Mouse (Mus musculus) intestine, embryonic 15.5 days (tissue): Measurements from ENCODE around the gene Gvin1. TPM values are rescaled to one million over a fixed set of nuclear protein-coding genes. Genes with fewer than 3 reads are reported as not detected.
A peak's percentile ranks its signal among the peaks of the same experiment; 100 is the strongest.
"Not testable (repeated sequence)": the region's sequence is repeated elsewhere in the genome, so short reads cannot be mapped to it uniquely, and the experiment has no call there.

Experiments used
- ATAC-seq: fragments of 200-750 bp; cut with Nextera tagmentation; 2 replicates; pipeline ENCODE4 v1.8.0; 2017; ENCODE audit warnings: moderate TSS enrichment, moderate library complexity
- H3K27ac ChIP-seq: fragments of 300-500 bp; sonication (generic); 2 replicates; pipeline ENCODE4 v1.5.1; 2015; ENCODE audit warnings: mild to moderate bottlenecking, inconsistent platforms
- H3K27me3 ChIP-seq: fragments of 300-500 bp; sonication (generic); replicated peaks from 2 replicates; pipeline ENCODE4 v1.6.1; 2015; ENCODE audit warnings: inconsistent platforms
- H3K36me3 ChIP-seq: fragments of 300-500 bp; sonication (generic); 2 replicates; pipeline ENCODE4 v1.6.1; 2015; ENCODE audit warnings: inconsistent platforms
- H3K4me1 ChIP-seq: fragments of 300-500 bp; sonication (generic); replicated peaks from 2 replicates; pipeline ENCODE4 v1.6.1; 2015; ENCODE audit warnings: inconsistent platforms
- H3K4me2 ChIP-seq: fragments of 300-500 bp; sonication (generic); replicated peaks from 2 replicates; pipeline ENCODE4 v1.6.1; 2015; ENCODE audit warnings: mild to moderate bottlenecking, inconsistent platforms
- H3K4me3 ChIP-seq: fragments of 300-500 bp; sonication (generic); replicated peaks from 2 replicates; pipeline ENCODE4 v1.5.1; 2015; ENCODE audit warnings: inconsistent platforms
- H3K9ac ChIP-seq: fragments of 300-500 bp; sonication (generic); 2 replicates; pipeline ENCODE4 v1.6.1; 2015; ENCODE audit warnings: inconsistent platforms
- H3K9me3 ChIP-seq: fragments of 300-500 bp; sonication (generic); 2 replicates; pipeline ENCODE4 v1.6.1; 2016; ENCODE audit warnings: inconsistent platforms
- WGBS: fragments of 180-500 bp; shearing (Covaris S2); methylation state at CpG from one replicate; pipeline ENCODE4 v1.1.7; 2015; 5-methylcytosine and 5-hydroxymethylcytosine counted together
- polyA plus RNA-seq: library from polyadenylated mRNA; unstranded; fragments of >200 nt; fragmentation: Nextera tagmentation; extraction: Ambion mirVana; gene quantifications from 2 replicates; pipeline ENCODE4 v1.2.1, GENCODE M21; 2015

Gvin1 gene
- polyA plus RNA-seq, 1 experiment from 2014 or later: 0.58 TPM

DNA sequence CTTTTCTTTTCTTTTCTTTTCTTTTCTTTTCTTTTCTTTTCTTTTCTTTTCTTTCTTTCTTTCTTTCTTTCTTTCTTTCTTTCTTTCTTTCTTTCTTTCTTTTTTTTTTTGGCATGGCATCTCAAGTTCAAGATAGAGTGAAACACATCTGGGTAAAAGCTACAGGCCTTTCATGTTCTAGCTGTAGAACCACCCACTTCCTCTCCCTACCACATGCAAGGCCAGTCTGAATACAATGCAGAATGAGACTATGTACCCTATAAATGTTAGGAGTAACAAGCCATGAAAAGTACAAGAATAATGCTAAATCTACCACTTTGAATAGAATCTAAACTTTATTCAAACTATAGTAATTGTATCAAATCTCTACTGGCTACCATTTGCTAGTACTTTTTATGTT, 38.1 kb downstream of the Gvin1 start:
- not testable (repeated sequence) for H3K36me3 ChIP-seq, H3K4me1 ChIP-seq, H3K4me3 ChIP-seq, H3K27me3 ChIP-seq, H3K9me3 ChIP-seq, H3K27ac ChIP-seq, ATAC-seq, H3K9ac ChIP-seq, H3K4me2 ChIP-seq

DNA sequence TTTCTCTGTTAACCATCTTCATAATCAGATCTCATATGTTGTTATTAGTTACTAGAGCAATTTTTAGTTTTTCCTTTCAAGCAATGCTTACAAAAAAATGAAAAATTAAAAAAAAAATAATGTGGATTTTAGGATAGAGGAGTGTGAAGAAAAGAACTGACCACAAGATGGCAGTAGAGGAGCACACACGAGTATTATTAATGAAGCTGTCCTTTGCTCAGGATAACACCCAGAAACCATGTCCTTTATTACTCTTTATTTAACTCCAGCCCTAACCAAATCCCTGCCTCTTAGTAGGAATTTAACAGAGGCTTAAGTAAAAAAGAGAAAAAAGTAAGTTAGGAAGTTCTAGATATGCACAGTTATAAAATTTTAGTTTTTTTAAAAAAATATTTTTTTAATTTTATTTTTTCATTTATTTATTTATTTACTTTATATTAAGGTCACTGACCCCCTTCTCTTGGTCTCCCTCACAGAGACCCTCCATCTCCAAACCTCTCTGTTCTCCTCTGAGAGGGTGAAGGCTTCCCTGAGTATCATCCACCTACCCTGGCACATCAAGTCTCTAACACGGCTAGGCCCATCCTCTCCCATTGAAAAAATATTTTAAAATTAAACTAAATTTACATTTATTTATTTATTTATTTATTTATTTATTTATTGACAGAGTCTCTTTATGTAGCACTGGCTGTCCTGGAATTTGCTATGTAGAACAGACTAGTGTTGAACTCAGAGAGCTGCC, 69.9 kb downstream of the Gvin1 start:
- not testable (repeated sequence) for H3K4me3 ChIP-seq, H3K27me3 ChIP-seq, H3K9me3 ChIP-seq, H3K27ac ChIP-seq, H3K4me1 ChIP-seq, H3K36me3 ChIP-seq, H3K9ac ChIP-seq, H3K4me2 ChIP-seq
- peak; percentile 76 for ATAC-seq
- WGBS: 100% methylated on average over 1 of the region's 2 CpGs

DNA sequence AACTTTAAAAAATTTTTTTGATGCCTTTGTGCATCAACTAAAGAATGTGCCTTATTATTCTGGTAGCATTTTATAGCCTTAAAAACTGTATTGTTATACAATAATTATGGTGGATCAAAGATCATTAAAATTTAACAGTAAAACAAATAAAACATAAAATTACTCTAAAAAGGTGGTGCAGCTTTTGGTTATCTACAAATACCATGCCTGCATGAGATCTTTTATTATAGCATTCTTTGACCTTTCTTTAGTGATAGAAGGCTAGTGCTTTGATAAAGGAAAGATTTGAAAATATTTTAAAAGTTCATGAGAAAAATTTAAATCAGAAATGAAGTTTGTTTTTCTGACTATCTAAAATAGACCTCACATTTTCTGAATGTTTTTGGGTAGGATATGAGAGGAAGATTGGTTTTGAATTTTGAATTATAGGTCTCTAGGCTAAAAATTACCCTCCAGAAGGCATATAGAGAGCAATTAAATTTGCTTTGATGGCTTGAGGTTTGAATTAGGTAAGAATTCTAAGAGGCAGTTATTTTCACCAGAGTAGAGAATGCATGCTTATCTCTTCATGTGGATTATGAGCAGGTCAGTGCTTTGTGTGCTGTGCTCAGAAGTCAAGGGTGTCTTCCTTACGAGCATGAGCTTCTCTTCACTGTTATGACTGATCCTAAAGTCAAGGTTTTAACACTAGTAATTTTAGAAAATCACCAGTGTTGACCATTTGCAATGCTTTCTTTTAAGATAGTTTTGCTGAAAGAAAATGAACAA, 73.8 kb downstream of the Gvin1 start:
- H3K4me1 ChIP-seq, H3K9me3 ChIP-seq, H3K4me3 ChIP-seq, H3K27me3 ChIP-seq, H3K27ac ChIP-seq, H3K4me2 ChIP-seq, H3K9ac ChIP-seq, H3K36me3 ChIP-seq: not testable (repeated sequence)
- peak; percentile 81 for ATAC-seq
- no CpG with 5 or more reads among the region's 1 CpGs for WGBS

DNA sequence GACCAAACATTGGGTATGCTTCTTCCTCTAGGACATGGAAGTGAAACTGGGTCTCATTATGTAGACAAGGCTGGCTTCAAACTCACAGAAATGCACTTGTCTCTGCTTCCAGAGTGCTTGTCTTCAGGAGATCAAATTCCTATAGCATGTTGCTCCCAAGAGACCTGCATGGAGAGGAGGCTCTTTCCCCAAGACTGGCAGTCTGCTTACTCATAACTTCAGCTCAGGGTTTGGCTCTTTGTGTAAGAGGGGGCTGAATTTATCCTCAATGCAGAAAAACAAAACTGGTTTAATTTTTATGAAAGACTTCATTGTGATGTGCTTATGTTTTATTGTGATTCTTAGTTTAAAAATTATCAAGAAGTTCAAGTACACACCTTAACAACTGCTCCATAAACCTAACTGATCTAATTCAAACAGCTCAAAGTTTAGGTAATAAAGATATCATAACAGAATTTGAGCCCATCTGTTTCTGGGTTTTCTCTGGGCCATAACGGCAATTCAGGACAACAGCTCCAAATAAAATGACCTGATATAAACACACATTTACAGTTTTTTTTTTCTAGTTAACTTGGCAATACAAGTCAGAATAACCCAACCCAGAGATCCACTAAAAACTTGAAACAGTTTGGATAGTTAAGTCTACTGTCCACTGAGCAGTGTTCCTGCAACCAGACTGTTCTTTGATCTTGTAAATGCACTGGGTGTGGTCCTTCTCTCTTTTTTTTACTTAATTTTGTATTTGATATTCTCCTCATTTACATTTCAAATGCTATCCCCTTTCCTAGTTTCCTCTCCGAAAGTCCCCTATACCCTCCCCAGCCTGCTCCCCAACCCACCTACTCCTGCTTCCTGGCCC, 97.8 kb downstream of the Gvin1 start:
- H3K27me3 ChIP-seq: not testable (repeated sequence)

More for the DNA sequence above, 97.8 kb downstream of the Gvin1 start:
- H3K4me2 ChIP-seq, H3K27ac ChIP-seq, H3K36me3 ChIP-seq, H3K9me3 ChIP-seq, H3K9ac ChIP-seq, H3K4me3 ChIP-seq, H3K4me1 ChIP-seq: not testable (repeated sequence)
- ATAC-seq: peak; percentile 88
- no CpG with 5 or more reads among the region's 2 CpGs for WGBS
